Mouse (Mus musculus) thymus, adult 18-20 months (tissue): ENCODE data around the gene Styx.
"Not testable (repeated sequence)": the region's sequence is repeated elsewhere in the genome, so short reads cannot be mapped to it uniquely, and the experiment has no call there.

Source experiments
- DNase-seq, 2 experiments: peaks; one replicate each; pipeline ENCODE4 v3.0.0; 2022; ENCODE audit warnings: mixed read lengths in 2 of 2

Styx gene

GRCm38 (mm10) chr14:45439387-45439786 lies 88.5 kb downstream of the Styx start:
- no peak for DNase-seq

GRCm38 (mm10) chr14:45441291-45441690 lies 90.4 kb downstream of the Styx start:
- no peak for DNase-seq

- no peak for DNase-seq
These were observed 92.1 kb downstream of the Styx start for GRCm38 (mm10) chr14:45442781-45443560.

- no peak for DNase-seq
These were observed 94.0 kb downstream of the Styx start for GRCm38 (mm10) chr14:45444870-45445269.

GRCm38 (mm10) chr14:45445445-45445844 lies 94.6 kb downstream of the Styx start:
- DNase-seq: no peak

GRCm38 (mm10) chr14:45446777-45447176 lies 95.9 kb downstream of the Styx start:
- no peak for DNase-seq

- DNase-seq: no peak
These were observed 100.2 kb downstream of the Styx start for GRCm38 (mm10) chr14:45451090-45451489.

- no peak for DNase-seq
These were observed 101.3 kb downstream of the Styx start for GRCm38 (mm10) chr14:45452148-45452547.

- DNase-seq: no peak
These were observed 102.1 kb downstream of the Styx start for GRCm38 (mm10) chr14:45452861-45453512.

GRCm38 (mm10) chr14:45453538-45454233 lies 102.8 kb downstream of the Styx start:
- no peak for DNase-seq

- no peak for DNase-seq
These were observed 105.0 kb downstream of the Styx start for GRCm38 (mm10) chr14:45455651-45456501.

GRCm38 (mm10) chr14:45456502-45456846 lies 105.6 kb downstream of the Styx start:
- no peak for DNase-seq

- no peak for DNase-seq
These were observed 106.1 kb downstream of the Styx start for GRCm38 (mm10) chr14:45457003-45457402.

- DNase-seq: no peak
These were observed 109.0 kb downstream of the Styx start for GRCm38 (mm10) chr14:45459877-45460276.

GRCm38 (mm10) chr14:45460491-45460890 lies 109.6 kb downstream of the Styx start:
- DNase-seq: no peak

- no peak for DNase-seq
These were observed 111.1 kb downstream of the Styx start for GRCm38 (mm10) chr14:45461945-45462344.

GRCm38 (mm10) chr14:45462374-45462773 lies 111.5 kb downstream of the Styx start:
- no peak for DNase-seq

- DNase-seq: no peak
These were observed 112.1 kb downstream of the Styx start for GRCm38 (mm10) chr14:45462875-45463475.

- DNase-seq: no peak
These were observed 112.7 kb downstream of the Styx start for GRCm38 (mm10) chr14:45463599-45463998.

GRCm38 (mm10) chr14:45464036-45465035 lies 113.4 kb downstream of the Styx start:
- no peak for DNase-seq

GRCm38 (mm10) chr14:45466371-45466770 lies 115.5 kb downstream of the Styx start:
- DNase-seq: not testable (repeated sequence)
